Mouse (Mus musculus): ENCODE results near the gene Ccdc114. TPM values are rescaled to one million over a fixed set of nuclear protein-coding genes. Genes with fewer than 3 reads are reported as not detected.
"Not testable (repeated sequence)": the region's sequence is repeated elsewhere in the genome, so short reads cannot be mapped to it uniquely, and the experiment has no call there.

Gene Ccdc114
- polyA plus RNA-seq, 1 experiment from 2014 or later: 2.9 TPM

- Histone ChIP-seq H3K4me2 (ENCODE audit: low read depth) (no peak overlapping the region), H3K9ac (ENCODE audit: low read length) (no peak overlapping the region), H3K4me1 (ENCODE audit: control insufficient read depth, insufficient read depth, low read length) (no peaks in the 10 kb centered on the region), H3K36me3 (ENCODE audit: control insufficient read depth, insufficient read depth, low read length) (no peaks in the 10 kb centered on the region), H3K27me3 (ENCODE audit: control insufficient read depth, insufficient read depth, low read length) (no peaks in the 10 kb centered on the region), H3K4me3 (ENCODE audit: low read depth, low read length) (no peak overlapping the region), H3K9me3 (ENCODE audit: control insufficient read depth, low read length) (no peaks in the 10 kb centered on the region), H3K27ac (ENCODE audit: low read depth, low read length) (no peak overlapping the region)
- DNase-seq (ENCODE audit: low spot score): no peak
- no peak for ATAC-seq (ENCODE audit: insufficient read depth, low FRiP score, low TSS enrichment)
- 50% methylated on average over 2 of the region's 2 CpGs for WGBS
Observed at GRCm38 (mm10) chr7:45939836-45940235, 16.0 kb downstream of the Ccdc114 start.

GRCm38 (mm10) chr7:45941986-45942385 lies 18.1 kb downstream of the Ccdc114 start:
- 92% methylated on average over 9 of the region's 9 CpGs for WGBS

GRCm38 (mm10) chr7:45943280-45943679 lies 19.4 kb downstream of the Ccdc114 start:
- H3K27me3 ChIP-seq (ENCODE audit: control insufficient read depth, insufficient read depth, low read length); H3K27ac ChIP-seq (ENCODE audit: low read depth, low read length); H3K36me3 ChIP-seq (ENCODE audit: control insufficient read depth, insufficient read depth, low read length); DNase-seq (ENCODE audit: low spot score); ATAC-seq (ENCODE audit: insufficient read depth, low FRiP score, low TSS enrichment); H3K9me3 ChIP-seq (ENCODE audit: control insufficient read depth, low read length); H3K4me2 ChIP-seq (ENCODE audit: low read depth); H3K4me3 ChIP-seq (ENCODE audit: low read depth, low read length); H3K4me1 ChIP-seq (ENCODE audit: control insufficient read depth, insufficient read depth, low read length); H3K9ac ChIP-seq (ENCODE audit: low read length): not testable (repeated sequence)
- WGBS: 88% methylated on average over 1 of the region's 1 CpGs

More at GRCm38 (mm10) chr7:45941986-45942385, 18.1 kb downstream of the Ccdc114 start:
- H3K36me3 ChIP-seq (ENCODE audit: control insufficient read depth, insufficient read depth, low read length): no peaks in the 10 kb centered on the region
- no peak overlapping the region for H3K9ac ChIP-seq (ENCODE audit: low read length)
- DNase-seq (ENCODE audit: low spot score) (no peak), ATAC-seq (ENCODE audit: insufficient read depth, low FRiP score, low TSS enrichment) (no peak)
- H3K4me3 ChIP-seq (ENCODE audit: low read depth, low read length): no peak overlapping the region
- no peaks in the 10 kb centered on the region for H3K27me3 ChIP-seq (ENCODE audit: control insufficient read depth, insufficient read depth, low read length)
- H3K27ac ChIP-seq (ENCODE audit: low read depth, low read length): no peak overlapping the region
- no peaks in the 10 kb centered on the region for H3K9me3 ChIP-seq (ENCODE audit: control insufficient read depth, low read length)
- no peak overlapping the region for H3K4me2 ChIP-seq (ENCODE audit: low read depth)
- H3K4me1 ChIP-seq (ENCODE audit: control insufficient read depth, insufficient read depth, low read length): no peaks in the 10 kb centered on the region

GRCm38 (mm10) chr7:45949061-45949460 lies 25.2 kb downstream of the Ccdc114 start:
- H3K36me3 ChIP-seq (ENCODE audit: control insufficient read depth, insufficient read depth, low read length): no peaks in the 10 kb centered on the region
- DNase-seq (ENCODE audit: low spot score) (no peak), ATAC-seq (ENCODE audit: insufficient read depth, low FRiP score, low TSS enrichment) (no peak)
- WGBS: 85% methylated on average over 4 of the region's 4 CpGs
- no peaks in the 10 kb centered on the region for H3K4me1 ChIP-seq (ENCODE audit: control insufficient read depth, insufficient read depth, low read length)
- no peaks in the 10 kb centered on the region for H3K27me3 ChIP-seq (ENCODE audit: control insufficient read depth, insufficient read depth, low read length)
- no peaks in the 10 kb centered on the region for H3K9me3 ChIP-seq (ENCODE audit: control insufficient read depth, low read length)
- no peak overlapping the region for H3K27ac ChIP-seq (ENCODE audit: low read depth, low read length)
- H3K4me3 ChIP-seq (ENCODE audit: low read depth, low read length): no peak overlapping the region
- no peak overlapping the region for H3K4me2 ChIP-seq (ENCODE audit: low read depth)
- no peak overlapping the region for H3K9ac ChIP-seq (ENCODE audit: low read length)

- ATAC-seq (ENCODE audit: insufficient read depth, low FRiP score, low TSS enrichment) (no peak), DNase-seq (ENCODE audit: low spot score) (no peak)
- Histone ChIP-seq H3K4me3 (ENCODE audit: low read depth, low read length) (no peak overlapping the region), H3K36me3 (ENCODE audit: control insufficient read depth, insufficient read depth, low read length) (no peaks in the 10 kb centered on the region), H3K27me3 (ENCODE audit: control insufficient read depth, insufficient read depth, low read length) (no peaks in the 10 kb centered on the region), H3K4me2 (ENCODE audit: low read depth) (no peak overlapping the region), H3K9ac (ENCODE audit: low read length) (no peak overlapping the region), H3K9me3 (ENCODE audit: control insufficient read depth, low read length) (no peaks in the 10 kb centered on the region), H3K4me1 (ENCODE audit: control insufficient read depth, insufficient read depth, low read length) (no peaks in the 10 kb centered on the region), H3K27ac (ENCODE audit: low read depth, low read length) (no peak overlapping the region)
- WGBS: 69% methylated on average over 4 of the region's 4 CpGs
Observed at GRCm38 (mm10) chr7:45956611-45957010, 32.7 kb downstream of the Ccdc114 start.

GRCm38 (mm10) chr7:45971831-45972723 lies 48.2 kb downstream of the Ccdc114 start:
- no peaks in the 10 kb centered on the region for H3K27me3 ChIP-seq (ENCODE audit: control insufficient read depth, insufficient read depth, low read length)
- DNase-seq (ENCODE audit: low spot score) (no peak), ATAC-seq (ENCODE audit: insufficient read depth, low FRiP score, low TSS enrichment) (no peak)
- H3K36me3 ChIP-seq (ENCODE audit: control insufficient read depth, insufficient read depth, low read length): no peaks in the 10 kb centered on the region
- WGBS: 80% methylated on average over 11 of the region's 11 CpGs
- H3K4me3 ChIP-seq (ENCODE audit: low read depth, low read length): no peak overlapping the region
- H3K27ac ChIP-seq (ENCODE audit: low read depth, low read length): no peak overlapping the region
- no peaks in the 10 kb centered on the region for H3K4me1 ChIP-seq (ENCODE audit: control insufficient read depth, insufficient read depth, low read length)
- no peaks in the 10 kb centered on the region for H3K9me3 ChIP-seq (ENCODE audit: control insufficient read depth, low read length)
- H3K9ac ChIP-seq (ENCODE audit: low read length): no peak overlapping the region
- H3K4me2 ChIP-seq (ENCODE audit: low read depth): no peak overlapping the region

- H3K4me2 ChIP-seq (ENCODE audit: low read depth): no peak overlapping the region
- no peak overlapping the region for H3K9ac ChIP-seq (ENCODE audit: low read length)
- no peaks in the 10 kb centered on the region for H3K4me1 ChIP-seq (ENCODE audit: control insufficient read depth, insufficient read depth, low read length)
- no peaks in the 10 kb centered on the region for H3K27me3 ChIP-seq (ENCODE audit: control insufficient read depth, insufficient read depth, low read length)
- no peak overlapping the region for H3K4me3 ChIP-seq (ENCODE audit: low read depth, low read length)
- H3K9me3 ChIP-seq (ENCODE audit: control insufficient read depth, low read length): no peaks in the 10 kb centered on the region
- no peaks in the 10 kb centered on the region for H3K36me3 ChIP-seq (ENCODE audit: control insufficient read depth, insufficient read depth, low read length)
- WGBS: 77% methylated on average over 6 of the region's 6 CpGs
- ATAC-seq (ENCODE audit: insufficient read depth, low FRiP score, low TSS enrichment) (no peak), DNase-seq (ENCODE audit: low spot score) (no peak)
- no peak overlapping the region for H3K27ac ChIP-seq (ENCODE audit: low read depth, low read length)
Observed at GRCm38 (mm10) chr7:45973271-45973687, 49.4 kb downstream of the Ccdc114 start.

GRCm38 (mm10) chr7:45974103-45974502 lies 50.2 kb downstream of the Ccdc114 start:
- Histone ChIP-seq H3K9me3 (ENCODE audit: control insufficient read depth, low read length) (no peaks in the 10 kb centered on the region), H3K4me3 (ENCODE audit: low read depth, low read length) (no peak overlapping the region), H3K27ac (ENCODE audit: low read depth, low read length) (no peak overlapping the region), H3K4me2 (ENCODE audit: low read depth) (no peak overlapping the region), H3K27me3 (ENCODE audit: control insufficient read depth, insufficient read depth, low read length) (no peaks in the 10 kb centered on the region), H3K4me1 (ENCODE audit: control insufficient read depth, insufficient read depth, low read length) (no peaks in the 10 kb centered on the region), H3K9ac (ENCODE audit: low read length) (no peak overlapping the region), H3K36me3 (ENCODE audit: control insufficient read depth, insufficient read depth, low read length) (no peaks in the 10 kb centered on the region)
- ATAC-seq (ENCODE audit: insufficient read depth, low FRiP score, low TSS enrichment): no peak
- 78% methylated on average over 6 of the region's 6 CpGs for WGBS
- DNase-seq (ENCODE audit: low spot score): no peak

- WGBS: 79% methylated on average over 6 of the region's 6 CpGs
- no peak for ATAC-seq (ENCODE audit: insufficient read depth, low FRiP score, low TSS enrichment)
- Histone ChIP-seq H3K36me3 (ENCODE audit: control insufficient read depth, insufficient read depth, low read length) (no peaks in the 10 kb centered on the region), H3K27ac (ENCODE audit: low read depth, low read length) (no peak overlapping the region), H3K4me2 (ENCODE audit: low read depth) (no peak overlapping the region), H3K9me3 (ENCODE audit: control insufficient read depth, low read length) (no peaks in the 10 kb centered on the region), H3K9ac (ENCODE audit: low read length) (no peak overlapping the region), H3K4me1 (ENCODE audit: control insufficient read depth, insufficient read depth, low read length) (no peaks in the 10 kb centered on the region), H3K27me3 (ENCODE audit: control insufficient read depth, insufficient read depth, low read length) (no peaks in the 10 kb centered on the region), H3K4me3 (ENCODE audit: low read depth, low read length) (no peak overlapping the region)
- DNase-seq (ENCODE audit: low spot score): no peak
Observed at GRCm38 (mm10) chr7:45974512-45974911, 50.6 kb downstream of the Ccdc114 start.
